Mouse (Mus musculus): ENCODE results near the gene Dusp7. TPM values are rescaled to one million over a fixed set of nuclear protein-coding genes. Genes with fewer than 3 reads are reported as not detected.

Gene Dusp7
- polyA plus RNA-seq, 1 experiment from 2014 or later = 19.8 TPM

GRCm38 (mm10) chr9:106392828-106393527 lies 24.5 kb downstream of the Dusp7 start:
- peaks cover 6% of the 10 kb centered on the region; the same call in 1 of the 2 replicates for H3K9me3 ChIP-seq (ENCODE audit: control insufficient read depth, low read length)
- no peak for ATAC-seq (ENCODE audit: insufficient number of reproducible peaks, insufficient read depth, low FRiP score, low read depth)
- no peaks in the 10 kb centered on the region for H3K36me3 ChIP-seq (ENCODE audit: control insufficient read depth, insufficient read depth, low read length)
- WGBS = 47% methylated on average over 11 of the region's 11 CpGs
- no peak overlapping the region for H3K4me2 ChIP-seq (ENCODE audit: low read length)
- H3K4me1 ChIP-seq (ENCODE audit: control insufficient read depth in 2 of 2, insufficient read depth in 2 of 2, low read length in 2 of 2) = peaks cover 34 to 45% of the 10 kb centered on the region in 2 experiments
- no peak overlapping the region for H3K27ac ChIP-seq (replicated peaks in 1 of 2; ENCODE audit: control insufficient read depth in 1 of 2, insufficient read depth in 1 of 2, low read depth in 2 of 2, low read length in 2 of 2)
- H3K4me3 ChIP-seq (ENCODE audit: control insufficient read depth in 1 of 2, insufficient read depth in 1 of 2, low read depth in 1 of 2, low read length in 2 of 2) = no peak overlapping the region
- no peaks in the 10 kb centered on the region for H3K27me3 ChIP-seq (ENCODE audit: control insufficient read depth, insufficient read depth, low read length)
- H3K9ac ChIP-seq (ENCODE audit: low read length) = no peak overlapping the region

DNA sequence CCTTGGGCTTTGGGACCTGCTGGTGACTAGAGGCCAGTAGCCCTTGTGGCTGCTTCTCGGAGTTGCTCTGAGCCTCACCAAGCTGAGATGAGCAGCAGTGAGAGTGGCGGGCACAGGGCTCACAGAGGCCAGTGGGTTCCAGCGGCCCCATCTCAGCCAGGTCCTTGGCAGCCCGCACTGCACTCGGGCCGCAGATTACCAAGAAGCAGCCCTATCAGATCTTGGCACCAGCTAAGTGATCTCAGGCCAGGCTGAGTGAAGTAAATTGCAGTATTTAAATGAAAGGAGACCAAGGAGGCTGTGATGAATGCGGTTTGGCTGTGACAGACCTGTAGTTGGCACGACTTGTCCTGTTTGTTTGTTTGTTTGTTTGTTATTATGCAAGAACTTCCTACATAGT lies 25.1 kb downstream of the Dusp7 start:
- Histone ChIP-seq H3K4me3 (ENCODE audit: control insufficient read depth in 1 of 2, insufficient read depth in 1 of 2, low read depth in 1 of 2, low read length in 2 of 2) (no peak overlapping the region), H3K9ac (ENCODE audit: low read length) (no peak overlapping the region), H3K4me1 (ENCODE audit: control insufficient read depth in 2 of 2, insufficient read depth in 2 of 2, low read length in 2 of 2) (peaks cover 37 to 49% of the 10 kb centered on the region in 2 experiments)

GRCm38 (mm10) chr9:106394649-106395602 lies 26.5 kb downstream of the Dusp7 start:
- Histone ChIP-seq H3K4me1 (ENCODE audit: control insufficient read depth in 2 of 2, insufficient read depth in 2 of 2, low read length in 2 of 2) (peaks cover 41 to 49% of the 10 kb centered on the region in 2 experiments), H3K27ac (replicated peaks in 1 of 2; ENCODE audit: control insufficient read depth in 1 of 2, insufficient read depth in 1 of 2, low read depth in 2 of 2, low read length in 2 of 2) (no peak overlapping the region)

More for the DNA sequence above, 25.1 kb downstream of the Dusp7 start:
- H3K27me3 ChIP-seq (ENCODE audit: control insufficient read depth, insufficient read depth, low read length) = no peaks in the 10 kb centered on the region
- ATAC-seq (ENCODE audit: insufficient number of reproducible peaks, insufficient read depth, low FRiP score, low read depth) = no peak
- no peak overlapping the region for H3K27ac ChIP-seq (replicated peaks in 1 of 2; ENCODE audit: control insufficient read depth in 1 of 2, insufficient read depth in 1 of 2, low read depth in 2 of 2, low read length in 2 of 2)
- WGBS = 81% methylated on average over 8 of the region's 8 CpGs
- H3K4me2 ChIP-seq (ENCODE audit: low read length) = no peak overlapping the region
- H3K9me3 ChIP-seq (ENCODE audit: control insufficient read depth, low read length) = peaks cover 6% of the 10 kb centered on the region; the same call in 1 of the 2 replicates
- H3K36me3 ChIP-seq (ENCODE audit: control insufficient read depth, insufficient read depth, low read length) = no peaks in the 10 kb centered on the region

GRCm38 (mm10) chr9:106397733-106398132 lies 29.3 kb downstream of the Dusp7 start:
- Histone ChIP-seq H3K9ac (ENCODE audit: low read length) (peak overlapping the region; percentile 3; the same call in 1 of the 2 replicates), H3K4me2 (ENCODE audit: low read length) (no peak overlapping the region)
- whole genome bisulfite sequencing = 14% methylated on average over 4 of the region's 4 CpGs

More at GRCm38 (mm10) chr9:106394649-106395602, 26.5 kb downstream of the Dusp7 start:
- H3K4me2 ChIP-seq (ENCODE audit: low read length) = no peak overlapping the region
- no peaks in the 10 kb centered on the region for H3K27me3 ChIP-seq (ENCODE audit: control insufficient read depth, insufficient read depth, low read length)
- WGBS = 52% methylated on average over 11 of the region's 11 CpGs
- no peak; the same call in 1 of the 2 replicates for ATAC-seq (ENCODE audit: insufficient number of reproducible peaks, insufficient read depth, low FRiP score, low read depth)
- H3K36me3 ChIP-seq (ENCODE audit: control insufficient read depth, insufficient read depth, low read length) = no peaks in the 10 kb centered on the region
- peak overlapping the region; percentile 42 for H3K9ac ChIP-seq (ENCODE audit: low read length)
- no peaks in the 10 kb centered on the region for H3K9me3 ChIP-seq (ENCODE audit: control insufficient read depth, low read length)
- H3K4me3 ChIP-seq (ENCODE audit: control insufficient read depth in 1 of 2, insufficient read depth in 1 of 2, low read depth in 1 of 2, low read length in 2 of 2) = no peak overlapping the region

DNA sequence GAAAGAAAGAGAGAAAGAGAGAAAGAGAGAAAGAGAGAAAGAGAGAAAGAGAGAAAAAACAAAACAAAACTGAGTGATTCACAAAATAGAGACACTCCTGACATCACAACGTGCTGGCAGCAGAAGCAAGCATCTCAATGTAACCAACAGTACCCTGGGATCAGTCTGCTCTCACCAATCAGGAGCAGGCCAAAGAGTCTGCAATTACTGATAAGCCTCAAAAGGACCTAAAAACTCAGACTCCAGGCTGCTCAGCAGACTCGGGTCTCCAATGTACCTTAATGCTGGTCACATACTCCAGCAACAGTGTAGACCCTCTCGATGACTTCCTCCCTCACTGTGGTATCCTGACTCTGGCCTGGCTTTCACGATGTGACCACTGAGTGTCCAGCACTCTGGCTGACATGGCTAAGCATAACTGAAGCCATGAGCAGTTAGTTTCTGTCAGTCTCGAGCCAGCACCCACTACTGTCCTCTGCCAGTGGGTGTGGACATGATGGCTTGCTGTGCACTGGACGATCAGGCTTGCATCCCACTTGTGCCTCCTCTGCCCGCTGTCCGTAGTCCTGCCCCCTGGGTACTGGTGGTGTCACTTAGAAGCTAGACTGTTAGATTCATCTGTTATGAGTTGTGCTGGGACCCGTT lies 30.4 kb downstream of the Dusp7 start:
- no peak overlapping the region for H3K27ac ChIP-seq (replicated peaks in 1 of 2; ENCODE audit: control insufficient read depth in 1 of 2, insufficient read depth in 1 of 2, low read depth in 2 of 2, low read length in 2 of 2)
- no peaks in the 10 kb centered on the region for H3K36me3 ChIP-seq (ENCODE audit: control insufficient read depth, insufficient read depth, low read length)
- no peak for ATAC-seq (ENCODE audit: insufficient number of reproducible peaks, insufficient read depth, low FRiP score, low read depth)
- no peak overlapping the region for H3K9ac ChIP-seq (ENCODE audit: low read length)
- no peak overlapping the region for H3K4me3 ChIP-seq (ENCODE audit: control insufficient read depth in 1 of 2, insufficient read depth in 1 of 2, low read depth in 1 of 2, low read length in 2 of 2)
- H3K4me2 ChIP-seq (ENCODE audit: low read length) = no peak overlapping the region
- no peaks in the 10 kb centered on the region for H3K27me3 ChIP-seq (ENCODE audit: control insufficient read depth, insufficient read depth, low read length)
- no peaks in the 10 kb centered on the region for H3K9me3 ChIP-seq (ENCODE audit: control insufficient read depth, low read length)
- 55% methylated on average over 9 of the region's 9 CpGs for WGBS
- peaks cover 35 to 38% of the 10 kb centered on the region in 2 experiments for H3K4me1 ChIP-seq (ENCODE audit: control insufficient read depth in 2 of 2, insufficient read depth in 2 of 2, low read length in 2 of 2)

More at GRCm38 (mm10) chr9:106397733-106398132, 29.3 kb downstream of the Dusp7 start:
- Histone ChIP-seq H3K4me1 (ENCODE audit: control insufficient read depth in 2 of 2, insufficient read depth in 2 of 2, low read length in 2 of 2) (peaks cover 37 to 41% of the 10 kb centered on the region in 2 experiments), H3K4me3 (ENCODE audit: control insufficient read depth in 1 of 2, insufficient read depth in 1 of 2, low read depth in 1 of 2, low read length in 2 of 2) (no peak overlapping the region), H3K9me3 (ENCODE audit: control insufficient read depth, low read length) (no peaks in the 10 kb centered on the region), H3K27ac (replicated peaks in 1 of 2; ENCODE audit: control insufficient read depth in 1 of 2, insufficient read depth in 1 of 2, low read depth in 2 of 2, low read length in 2 of 2) (0 out of 4 replicates have a peak overlapping the region, but pooled peaks of 1 of the 2 experiments have one; percentile 15), H3K36me3 (ENCODE audit: control insufficient read depth, insufficient read depth, low read length) (no peaks in the 10 kb centered on the region), H3K27me3 (ENCODE audit: control insufficient read depth, insufficient read depth, low read length) (no peaks in the 10 kb centered on the region)
- no peak for ATAC-seq (ENCODE audit: insufficient number of reproducible peaks, insufficient read depth, low FRiP score, low read depth)

- ATAC-seq (ENCODE audit: insufficient number of reproducible peaks, insufficient read depth, low FRiP score, low read depth) = no peak
- Histone ChIP-seq H3K9me3 (ENCODE audit: control insufficient read depth, low read length) (no peaks in the 10 kb centered on the region), H3K27me3 (ENCODE audit: control insufficient read depth, insufficient read depth, low read length) (no peaks in the 10 kb centered on the region), H3K4me2 (ENCODE audit: low read length) (no peak overlapping the region), H3K9ac (ENCODE audit: low read length) (no peak overlapping the region), H3K36me3 (ENCODE audit: control insufficient read depth, insufficient read depth, low read length) (no peaks in the 10 kb centered on the region), H3K4me3 (ENCODE audit: control insufficient read depth in 1 of 2, insufficient read depth in 1 of 2, low read depth in 1 of 2, low read length in 2 of 2) (no peak overlapping the region), H3K27ac (replicated peaks in 1 of 2; ENCODE audit: control insufficient read depth in 1 of 2, insufficient read depth in 1 of 2, low read depth in 2 of 2, low read length in 2 of 2) (no peak overlapping the region), H3K4me1 (ENCODE audit: control insufficient read depth in 2 of 2, insufficient read depth in 2 of 2, low read length in 2 of 2) (peaks cover 27 to 33% of the 10 kb centered on the region in 2 experiments)
- 84% methylated on average over 3 of the region's 3 CpGs for WGBS
These were observed 31.4 kb downstream of the Dusp7 start for GRCm38 (mm10) chr9:106399808-106400207.

DNA sequence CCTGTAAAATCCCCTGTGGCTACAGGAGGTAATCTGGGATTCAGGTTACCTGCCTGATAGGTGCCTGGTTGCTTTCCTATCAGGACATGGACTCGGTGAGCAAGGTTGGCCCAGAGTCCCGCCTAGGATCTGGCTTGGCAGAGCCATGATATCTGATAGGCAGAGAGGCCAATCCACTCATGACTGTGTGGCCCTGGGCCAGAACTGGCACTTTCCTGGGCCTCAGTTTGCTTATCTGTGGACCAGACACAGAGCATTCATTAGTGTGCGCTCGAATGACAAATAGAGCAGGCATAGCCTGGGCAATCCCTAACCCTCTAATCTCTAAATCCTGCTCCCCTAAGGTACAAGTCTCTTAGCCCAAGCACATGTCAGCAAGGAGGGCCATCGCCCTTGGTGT lies 33.7 kb downstream of the Dusp7 start:
- H3K9ac ChIP-seq (ENCODE audit: low read length) = no peak overlapping the region
- H3K36me3 ChIP-seq (ENCODE audit: control insufficient read depth, insufficient read depth, low read length) = no peaks in the 10 kb centered on the region
- no peak overlapping the region for H3K27ac ChIP-seq (replicated peaks in 1 of 2; ENCODE audit: control insufficient read depth in 1 of 2, insufficient read depth in 1 of 2, low read depth in 2 of 2, low read length in 2 of 2)

More for the DNA sequence above, 33.7 kb downstream of the Dusp7 start:
- ATAC-seq (ENCODE audit: insufficient number of reproducible peaks, insufficient read depth, low FRiP score, low read depth) = no peak
- Histone ChIP-seq H3K4me2 (ENCODE audit: low read length) (no peak overlapping the region), H3K4me1 (ENCODE audit: control insufficient read depth in 2 of 2, insufficient read depth in 2 of 2, low read length in 2 of 2) (peaks cover 45 to 47% of the 10 kb centered on the region in 2 experiments), H3K27me3 (ENCODE audit: control insufficient read depth, insufficient read depth, low read length) (no peaks in the 10 kb centered on the region), H3K4me3 (ENCODE audit: control insufficient read depth in 1 of 2, insufficient read depth in 1 of 2, low read depth in 1 of 2, low read length in 2 of 2) (no peak overlapping the region), H3K9me3 (ENCODE audit: control insufficient read depth, low read length) (no peaks in the 10 kb centered on the region)
- WGBS = 53% methylated on average over 5 of the region's 5 CpGs

Measured in heart, embryonic 14.5 days (tissue).